Mouse (Mus musculus): ENCODE measurements around the gene Gabarap. TPM values are rescaled to one million over a fixed set of nuclear protein-coding genes. Genes with fewer than 3 reads are reported as not detected.

The Gabarap gene
- polyA plus RNA-seq (2012; rRNA removed): 131 and 138 TPM in 2 replicates

GRCm38 (mm10) chr11:69990850-69991691 is at the start of gene Gabarap:
Gabarap (plus strand) TSS chr11:69991143.

GRCm38 (mm10) chr11:69948066-69948762 is 42.7 kb upstream of the Gabarap start, which contains the start of gene Slc2a4:
Slc2a4 (minus strand) TSS chr11:69948188.

GRCm38 (mm10) chr11:69964650-69965270 is 26.2 kb upstream of the Gabarap start, which contains the start of gene Cldn7:
Cldn7 (plus strand) TSS chr11:69964779.

GRCm38 (mm10) chr11:69981141-69981762 is 9.7 kb upstream of the Gabarap start, which contains the start of gene Ctdnep1:
Ctdnep1 (plus strand) TSS chr11:69981156.

GRCm38 (mm10) chr11:69982225-69982624 is 8.7 kb upstream of the Gabarap start, which contains the start of gene Elp5:
Elp5 (minus strand) TSS chr11:69982517.

GRCm38 (mm10) chr11:69995391-69995960 is 4.5 kb downstream of the Gabarap start, which contains the start of gene Phf23:
Phf23 (plus strand) TSS chr11:69995777.

GRCm38 (mm10) chr11:70000396-70000898 is 9.5 kb downstream of the Gabarap start, which contains the start of gene Dvl2:
Dvl2 (plus strand) TSS chr11:70000595.

GRCm38 (mm10) chr11:70014880-70015558 is 24.1 kb downstream of the Gabarap start, which contains the start of gene Acadvl:
Acadvl (minus strand) TSS chr11:70015411.

GRCm38 (mm10) chr11:70016669-70017068 is 25.7 kb downstream of the Gabarap start, which contains the start of gene Dlg4:
Dlg4 (plus strand) TSS chr11:70016942.

Other genes starting within 250 kb of the Gabarap start
- 12.7 and 15.6 TPM in 2 replicates for gene Polr2a, start 232.5 kb upstream of the Gabarap start, polyA plus RNA-seq (2012; rRNA removed)
- gene Slc35g3, start 229.2 kb upstream of the Gabarap start, polyA plus RNA-seq (2012; rRNA removed): 0.03 TPM in 1 of 2 replicates, not detected in the other
- gene Zbtb4, start 225.2 kb upstream of the Gabarap start, polyA plus RNA-seq (2012; rRNA removed): 1.2 and 1.5 TPM in 2 replicates
- gene Chrnb1, start 195.2 kb upstream of the Gabarap start, polyA plus RNA-seq (2012; rRNA removed): 0.69 and 1.5 TPM in 2 replicates
- gene Fgf11, start 189.3 kb upstream of the Gabarap start, polyA plus RNA-seq (2012; rRNA removed): 0.40 and 0.51 TPM in 2 replicates
- gene Tmem102, start 185.5 kb upstream of the Gabarap start, polyA plus RNA-seq (2012; rRNA removed): 0.24 and 0.25 TPM in 2 replicates
- not detected in 2 replicates for gene Gm39566, start 175.8 kb upstream of the Gabarap start, polyA plus RNA-seq (2012; rRNA removed)
- gene Spem2, start 172.7 kb upstream of the Gabarap start, polyA plus RNA-seq (2012; rRNA removed): not detected in 2 replicates
- gene Spem1, start 169.0 kb upstream of the Gabarap start, polyA plus RNA-seq (2012; rRNA removed): not detected in 2 replicates
- gene Nlgn2, start 153.4 kb upstream of the Gabarap start, polyA plus RNA-seq (2012; rRNA removed): 2.1 and 2.2 TPM in 2 replicates
- 155 and 183 TPM in 2 replicates for gene Tmem256, start 152.6 kb upstream of the Gabarap start, polyA plus RNA-seq (2012; rRNA removed)
- 16.2 and 19.8 TPM in 2 replicates for gene Plscr3, start 144.8 kb upstream of the Gabarap start, polyA plus RNA-seq (2012; rRNA removed)
- gene Tnk1, start 132.4 kb upstream of the Gabarap start, polyA plus RNA-seq (2012; rRNA removed): 1.2 and 1.3 TPM in 2 replicates
- gene Tmem95, start 113.1 kb upstream of the Gabarap start, polyA plus RNA-seq (2012; rRNA removed): not detected in 2 replicates
- gene Kctd11, start 109.7 kb upstream of the Gabarap start, polyA plus RNA-seq (2012; rRNA removed): 0.76 and 0.89 TPM in 2 replicates
- gene Acap1, start 95.6 kb upstream of the Gabarap start, polyA plus RNA-seq (2012; rRNA removed): 2.7 and 3.3 TPM in 2 replicates
- gene 2810408A11Rik, start 90.2 kb upstream of the Gabarap start, polyA plus RNA-seq (2012; rRNA removed): 0.40 and 0.53 TPM in 2 replicates
- 16.6 and 20.3 TPM in 2 replicates for gene Neurl4, start 90.1 kb upstream of the Gabarap start, polyA plus RNA-seq (2012; rRNA removed)
- 75.3 and 87.1 TPM in 2 replicates for gene Gps2, start 77.3 kb upstream of the Gabarap start, polyA plus RNA-seq (2012; rRNA removed)
- 866 and 1,005 TPM in 2 replicates for gene Eif5a, start 69.2 kb upstream of the Gabarap start, polyA plus RNA-seq (2012; rRNA removed)
- 0.15 and 0.21 TPM in 2 replicates for gene Ybx2, start 55.3 kb upstream of the Gabarap start, polyA plus RNA-seq (2012; rRNA removed)
- 13.7 and 15.5 TPM in 2 replicates for gene Slc2a4, start 43.0 kb upstream of the Gabarap start, polyA plus RNA-seq (2012; rRNA removed)
- gene Cldn7, start 26.4 kb upstream of the Gabarap start, polyA plus RNA-seq (2012; rRNA removed): 1.4 and 2.3 TPM in 2 replicates
- gene Ctdnep1, start 10.0 kb upstream of the Gabarap start, polyA plus RNA-seq (2012; rRNA removed): 30.6 and 33.9 TPM in 2 replicates
- gene Elp5, start 8.6 kb upstream of the Gabarap start, polyA plus RNA-seq (2012; rRNA removed): 41.7 and 49.0 TPM in 2 replicates
- 16.3 and 17.2 TPM in 2 replicates for gene Phf23, start 4.6 kb downstream of the Gabarap start, polyA plus RNA-seq (2012; rRNA removed)
- 3.2 and 4.6 TPM in 2 replicates for gene Dvl2, start 9.5 kb downstream of the Gabarap start, polyA plus RNA-seq (2012; rRNA removed)
- 38.0 and 43.1 TPM in 2 replicates for gene Acadvl, start 24.3 kb downstream of the Gabarap start, polyA plus RNA-seq (2012; rRNA removed)
- gene Dlg4, start 25.8 kb downstream of the Gabarap start, polyA plus RNA-seq (2012; rRNA removed): 2.0 TPM in 2 replicates
- gene Asgr1, start 62.9 kb downstream of the Gabarap start, polyA plus RNA-seq (2012; rRNA removed): 1.9 and 2.0 TPM in 2 replicates
- 9.6 and 12.5 TPM in 2 replicates for gene Asgr2, start 101.5 kb downstream of the Gabarap start, polyA plus RNA-seq (2012; rRNA removed)
- 1.5 and 1.9 TPM in 2 replicates for gene Mgl2, start 139.2 kb downstream of the Gabarap start, polyA plus RNA-seq (2012; rRNA removed)
- gene Clec10a, start 165.1 kb downstream of the Gabarap start, polyA plus RNA-seq (2012; rRNA removed): 0.20 and 0.33 TPM in 2 replicates
- 0.60 and 0.68 TPM in 2 replicates for gene Slc16a11, start 221.6 kb downstream of the Gabarap start, polyA plus RNA-seq (2012; rRNA removed)
- gene Slc16a13, start 229.9 kb downstream of the Gabarap start, polyA plus RNA-seq (2012; rRNA removed): 2.8 and 3.8 TPM in 2 replicates
- 1.5 TPM in 2 replicates for gene Bcl6b, start 238.7 kb downstream of the Gabarap start, polyA plus RNA-seq (2012; rRNA removed)
- 58.8 and 61.0 TPM in 2 replicates for gene 0610010K14Rik, start 246.8 kb downstream of the Gabarap start, polyA plus RNA-seq (2012; rRNA removed)
- 4.6 and 4.7 TPM in 2 replicates for gene Gm21988, start 248.7 kb downstream of the Gabarap start, polyA plus RNA-seq (2012; rRNA removed)
- 26.1 and 36.4 TPM in 2 replicates for gene Rnasek, start 248.7 kb downstream of the Gabarap start, polyA plus RNA-seq (2012; rRNA removed)

Measured in liver, embryonic 14 days (tissue).